Mouse (Mus musculus): ENCODE measurements around the gene Inpp5d.

Gene Inpp5d

DNA sequence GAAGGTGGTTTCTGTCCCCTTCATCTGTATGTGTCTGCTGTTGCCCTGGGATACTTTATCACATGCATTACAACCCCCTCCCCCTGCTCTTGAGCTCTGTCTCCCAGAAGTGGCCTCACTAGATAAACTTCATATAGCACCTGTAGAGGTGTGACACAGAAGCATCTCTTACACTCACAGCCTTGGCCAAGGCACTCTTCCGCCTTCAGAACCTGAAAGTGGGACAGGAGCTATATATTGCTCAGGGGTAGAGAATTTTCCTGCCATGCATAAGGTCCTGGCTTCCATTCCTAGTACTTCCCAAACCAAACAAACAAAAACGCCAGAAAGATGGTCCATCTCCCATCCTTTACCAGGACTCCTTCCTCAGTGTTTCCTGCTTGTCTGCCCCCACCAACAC, 84.1 kb downstream of the Inpp5d start:
- DNase-seq (ENCODE audit: extremely low spot score) = no peak

DNA sequence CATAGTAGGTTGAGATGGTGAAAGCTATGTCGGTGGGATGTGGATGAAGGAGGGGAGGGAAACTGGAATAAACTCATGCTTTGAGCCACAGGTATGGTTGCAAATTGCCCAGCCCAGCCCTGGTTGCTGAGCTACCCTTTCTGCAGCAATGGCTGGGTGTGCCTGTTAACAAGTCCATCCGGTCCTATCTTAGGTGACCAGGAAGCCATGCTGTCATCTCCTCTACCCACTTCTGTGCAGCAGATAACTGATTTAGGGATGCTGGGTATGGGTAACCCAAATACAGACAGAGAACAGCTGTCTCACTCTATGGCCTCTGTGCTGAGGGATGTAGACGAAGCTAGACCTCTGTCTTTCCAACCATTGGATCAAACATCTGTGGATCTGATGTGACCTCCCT, 86.2 kb downstream of the Inpp5d start:
- DNase-seq (ENCODE audit: extremely low spot score) = no peak

DNA sequence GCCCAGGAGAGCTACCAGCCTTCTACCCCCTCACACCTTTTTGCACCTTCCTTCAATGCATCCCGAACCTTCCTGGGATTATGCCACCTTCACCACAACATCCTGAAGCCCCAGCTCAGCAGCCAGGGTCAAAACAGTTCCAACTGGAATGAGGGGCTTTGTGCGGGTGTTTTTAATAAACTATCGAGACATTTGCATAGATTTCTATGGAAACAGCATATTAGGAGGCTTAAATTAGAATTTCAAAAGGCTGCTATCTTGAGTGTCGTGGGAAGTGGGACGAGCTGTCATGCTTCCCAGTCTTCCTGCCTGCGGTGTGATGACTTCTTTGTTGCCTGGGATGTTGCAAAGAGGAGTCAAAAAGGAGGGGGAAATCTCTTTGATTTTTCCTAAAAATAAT, 88.9 kb downstream of the Inpp5d start:
- DNase-seq (ENCODE audit: extremely low spot score) = no peak

DNA sequence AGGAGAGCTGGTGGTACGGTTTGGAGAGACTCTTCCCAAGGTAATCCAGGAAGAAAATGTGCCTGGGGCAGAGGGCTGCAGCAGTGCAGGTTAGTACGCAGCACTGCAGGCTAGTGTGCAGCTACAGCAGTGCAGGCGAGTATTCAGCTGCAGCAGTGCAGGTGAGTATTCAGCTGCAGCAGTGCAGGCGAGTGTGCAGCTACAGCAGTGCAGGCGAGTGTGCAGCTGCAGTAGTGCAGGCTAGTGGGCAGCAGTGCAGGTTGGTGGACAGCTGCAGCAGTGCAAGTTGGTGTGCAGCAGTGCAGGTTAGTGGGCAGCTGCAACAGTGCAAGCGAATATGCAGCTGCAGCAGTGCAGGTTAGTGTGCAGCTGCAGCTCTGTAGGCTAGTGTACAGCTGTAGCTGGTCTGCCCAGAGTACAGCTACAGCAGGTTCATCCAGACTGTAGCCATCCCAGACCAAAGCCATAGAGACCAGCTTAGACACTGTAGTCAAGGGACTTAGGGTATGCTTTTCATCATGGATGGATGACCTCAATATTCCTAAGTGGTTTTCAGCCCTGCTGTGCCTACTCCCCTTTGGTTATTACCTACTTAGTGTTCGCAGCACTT, 89.7 kb downstream of the Inpp5d start:
- no peak for DNase-seq (ENCODE audit: extremely low spot score)

DNA sequence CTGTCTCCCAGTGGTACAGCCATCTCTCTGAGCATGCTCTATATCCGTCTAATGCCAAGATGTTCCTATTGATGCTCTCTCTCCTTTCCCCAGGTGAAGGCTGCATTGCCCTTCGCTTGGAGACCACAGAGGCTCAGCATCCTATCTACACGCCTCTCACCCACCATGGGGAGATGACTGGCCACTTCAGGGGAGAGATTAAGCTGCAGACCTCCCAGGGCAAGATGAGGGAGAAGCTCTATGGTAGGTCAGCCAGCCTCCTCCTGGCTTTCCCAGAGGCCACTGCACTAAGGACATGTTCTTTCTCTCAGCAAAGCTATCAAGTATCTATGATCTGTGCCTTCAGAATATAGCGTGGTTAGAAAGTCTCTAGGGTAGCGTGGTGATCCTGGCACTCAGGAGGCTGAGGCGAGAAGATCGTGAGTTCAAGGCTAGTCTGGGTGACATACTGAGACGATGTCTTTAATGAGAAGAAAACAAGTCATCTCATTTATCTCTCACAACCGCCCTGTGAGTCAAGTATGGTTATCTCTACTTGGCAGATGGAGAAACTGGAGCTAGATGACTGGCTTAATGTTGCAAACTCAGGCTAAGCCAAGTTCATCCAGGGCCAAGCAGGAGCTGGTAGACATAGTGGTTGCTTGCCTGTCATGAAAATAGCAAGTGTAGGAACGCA, 92.0 kb downstream of the Inpp5d start:
- no peak for DNase-seq (ENCODE audit: extremely low spot score)

DNA sequence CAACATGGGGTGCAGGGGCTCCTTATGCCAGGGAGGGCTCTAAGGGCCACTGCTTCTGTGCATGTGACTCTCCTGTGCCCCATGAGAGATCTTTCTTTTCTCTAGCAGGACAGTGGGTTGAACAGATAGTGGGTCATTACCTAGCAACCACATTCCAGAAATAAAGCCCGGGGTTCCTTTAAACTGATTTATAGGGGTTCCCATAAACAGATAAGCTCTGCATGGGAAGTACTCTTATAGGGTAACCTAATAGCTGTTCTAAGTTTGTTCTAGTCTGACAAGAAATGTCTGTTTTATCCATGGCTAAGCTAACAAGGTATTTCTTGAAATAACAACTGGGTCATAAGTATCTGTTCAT, 92.5 kb downstream of the Inpp5d start:
- no peak for DNase-seq (ENCODE audit: extremely low spot score)

DNA sequence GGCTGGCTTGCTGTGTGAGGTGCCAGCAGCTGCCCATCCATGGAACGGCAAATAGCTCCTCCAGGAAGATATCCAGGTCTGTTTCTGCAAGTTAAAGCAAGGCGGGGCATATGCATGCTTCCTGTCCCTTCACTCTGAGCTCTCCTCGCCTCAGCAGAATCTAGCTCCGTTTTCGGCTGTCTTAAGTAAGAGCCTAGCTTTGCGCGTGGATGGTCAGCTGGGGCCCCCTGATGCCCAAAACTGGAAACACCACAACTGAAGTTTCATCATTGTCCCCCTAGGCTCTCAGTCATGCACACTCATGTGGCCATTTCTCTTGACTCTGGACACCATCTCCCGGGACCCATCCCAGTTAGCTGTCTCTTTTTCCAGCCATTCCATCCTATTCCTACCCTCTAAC, 101.3 kb downstream of the Inpp5d start:
- peak; percentile 43 for DNase-seq (ENCODE audit: extremely low spot score)

DNA sequence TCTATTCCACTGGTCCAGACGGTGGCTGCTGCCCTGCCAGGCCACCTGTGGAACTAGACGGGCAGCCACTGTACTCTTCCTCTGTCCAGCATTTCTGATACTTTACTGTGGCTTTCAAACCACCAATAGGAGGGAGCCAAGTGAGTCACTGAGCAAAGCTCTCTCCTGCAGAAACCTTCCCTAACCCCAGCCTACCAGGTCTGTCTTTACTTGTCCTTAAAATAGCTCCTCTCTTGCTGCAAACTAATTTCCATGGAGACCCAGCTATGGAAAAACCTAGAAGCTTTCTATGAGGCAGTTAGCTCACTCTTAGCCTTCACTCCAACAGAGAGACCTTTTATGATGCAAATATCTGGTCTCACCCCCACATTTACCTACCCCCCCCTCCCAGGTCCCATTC, 102.0 kb downstream of the Inpp5d start:
- DNase-seq (ENCODE audit: extremely low spot score) = no peak

DNA sequence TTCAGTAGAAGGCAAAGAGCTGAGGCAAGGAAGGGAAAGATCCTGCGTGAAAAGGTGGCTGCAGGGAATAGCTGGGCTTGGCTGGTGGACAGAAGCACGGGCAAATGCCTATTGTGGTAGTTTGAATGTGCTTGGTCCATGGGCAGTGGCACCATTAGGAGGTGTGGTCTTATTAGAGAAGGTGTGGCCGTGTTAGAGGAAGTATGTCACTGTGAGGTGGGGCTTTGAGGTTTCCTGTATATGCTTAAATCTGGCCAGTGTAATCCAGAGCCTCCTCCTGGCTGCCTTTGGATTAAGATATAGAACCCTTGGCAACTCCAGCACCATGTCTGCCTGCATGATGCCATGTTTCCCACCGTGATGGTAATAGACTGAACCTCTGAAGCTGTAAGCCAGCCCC, 103.2 kb downstream of the Inpp5d start:
- no peak for DNase-seq (ENCODE audit: extremely low spot score)

DNA sequence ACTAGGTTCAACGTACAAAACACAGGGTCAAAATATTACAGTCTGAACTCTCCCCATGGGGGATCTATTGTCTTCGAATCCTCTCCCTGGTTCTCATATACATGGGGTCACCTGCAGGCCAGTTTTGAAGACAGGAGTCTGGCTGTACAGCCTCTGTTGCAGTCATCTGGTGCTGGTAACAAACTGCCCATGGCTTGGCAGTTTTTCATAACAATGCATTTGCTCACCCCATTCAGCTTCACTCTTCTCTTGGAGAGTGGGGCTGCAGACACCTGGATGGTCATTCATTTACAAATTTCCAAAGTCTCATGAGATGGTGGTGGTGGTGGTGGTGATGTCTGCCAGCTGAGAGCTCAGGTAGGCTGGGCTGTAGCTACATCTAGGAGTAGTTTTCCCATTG, 109.0 kb downstream of the Inpp5d start:
- no peak for DNase-seq (ENCODE audit: extremely low spot score)

DNA sequence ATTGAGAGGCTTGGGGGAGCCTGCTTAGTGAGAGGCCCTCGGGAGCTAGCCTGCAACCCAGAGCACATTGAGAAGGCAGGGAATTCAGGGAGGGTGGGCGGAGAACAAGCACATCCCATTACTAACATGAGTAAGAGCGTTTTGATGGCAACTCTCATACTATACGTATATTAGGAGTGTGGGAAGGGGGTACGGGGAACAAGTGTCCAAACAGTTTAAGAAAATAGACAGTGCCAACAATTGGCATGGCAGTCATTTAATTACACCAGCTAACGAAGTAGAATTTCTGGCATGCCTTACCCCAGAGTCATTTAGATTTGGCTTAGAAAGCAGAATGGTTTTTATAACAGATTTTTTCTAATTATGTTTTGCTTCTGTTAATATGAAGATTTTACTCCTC, 109.7 kb downstream of the Inpp5d start:
- no peak for DNase-seq (ENCODE audit: extremely low spot score)

DNA sequence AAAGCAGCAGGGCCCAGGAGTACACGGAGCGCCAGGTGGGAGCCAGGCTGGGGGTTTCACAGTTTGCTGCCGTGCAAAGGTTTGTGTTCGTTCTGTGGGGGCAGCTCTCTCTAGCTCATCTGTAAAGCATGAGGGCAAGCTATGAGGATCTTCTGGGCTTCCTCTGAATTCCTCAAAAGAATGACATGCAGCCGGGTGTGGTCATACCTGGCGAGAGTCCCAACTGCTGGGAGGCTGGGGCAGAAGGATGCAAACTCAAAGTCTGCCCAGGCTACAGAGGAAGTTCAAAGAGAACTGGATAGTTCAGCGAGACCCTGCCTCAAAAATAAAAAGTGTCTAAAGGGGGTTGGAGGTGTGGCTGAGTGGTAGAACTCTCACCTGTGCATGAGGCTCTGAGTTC, 110.2 kb downstream of the Inpp5d start:
- no peak for DNase-seq (ENCODE audit: extremely low spot score)

DNA sequence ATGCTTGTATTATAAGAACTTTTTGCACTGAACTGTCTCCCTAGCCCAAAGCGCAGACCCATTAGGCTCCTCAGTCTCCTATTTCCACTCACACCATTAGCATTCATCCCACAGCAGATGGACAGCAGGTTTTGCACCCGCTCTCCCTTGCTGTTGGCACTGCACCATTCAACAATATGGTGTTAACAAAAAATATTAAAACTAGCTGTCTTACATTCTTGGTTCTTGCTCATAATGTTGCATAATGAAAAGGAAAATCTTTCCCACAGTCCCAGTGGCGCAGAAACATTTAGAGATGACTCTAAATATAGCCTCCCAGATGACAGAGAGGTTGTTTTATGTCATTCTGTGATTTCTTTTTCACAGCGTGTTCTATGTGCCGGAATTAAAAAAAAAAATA, 113.1 kb downstream of the Inpp5d start:
- no peak for DNase-seq (ENCODE audit: extremely low spot score)

DNA sequence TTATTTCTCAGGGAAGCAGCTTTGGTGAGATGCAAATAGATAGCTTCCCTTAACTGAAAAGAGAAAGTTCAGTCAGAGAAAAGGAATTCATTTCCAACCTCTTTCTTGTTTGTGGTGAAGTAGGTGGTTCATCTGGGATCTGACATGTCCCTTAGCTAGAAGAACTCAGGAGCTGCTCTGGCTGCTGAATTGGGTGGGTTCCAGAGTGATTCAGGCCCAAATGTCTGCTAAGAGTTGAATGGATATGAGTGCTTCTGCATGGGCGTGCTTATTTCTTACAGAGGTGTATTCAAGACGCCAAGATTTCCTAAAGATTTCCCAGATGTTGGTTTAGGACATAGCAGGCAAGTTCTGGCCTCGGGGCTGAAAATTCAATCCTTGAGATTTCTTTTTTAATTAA, 114.0 kb downstream of the Inpp5d start:
- no peak for DNase-seq (ENCODE audit: extremely low spot score)

DNA sequence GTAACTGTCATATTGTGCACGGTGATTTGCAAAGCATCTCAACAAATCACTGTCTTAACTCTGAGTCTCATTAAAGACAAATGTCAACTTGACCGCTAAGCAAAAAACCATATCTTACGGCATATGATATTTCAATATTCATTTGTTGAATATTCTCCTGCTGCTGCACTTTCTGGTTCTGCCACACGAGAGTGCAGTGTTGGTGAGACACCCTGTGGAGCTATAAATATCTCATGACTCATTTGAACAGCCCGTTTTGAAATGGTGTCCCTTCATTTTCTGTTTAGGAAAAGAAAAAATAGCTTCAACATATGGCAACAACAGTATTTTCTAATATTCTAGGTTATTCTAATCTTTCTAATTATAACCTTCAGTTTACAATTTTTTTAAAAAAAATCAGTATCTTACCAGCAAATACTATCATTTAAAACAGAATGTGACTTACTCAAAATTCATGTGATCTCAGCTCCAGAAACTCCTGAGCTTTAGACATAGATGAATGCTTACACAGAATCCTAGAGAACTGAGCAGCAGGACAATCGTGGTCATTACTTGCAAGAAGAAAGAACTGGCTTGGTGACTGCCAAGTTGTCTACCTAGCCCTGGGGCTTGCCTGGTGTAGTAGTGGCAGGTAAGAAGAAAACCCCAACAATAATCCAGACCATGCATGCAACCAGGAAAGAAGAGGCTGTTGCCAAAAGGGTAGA, 120.6 kb downstream of the Inpp5d start:
- no peak for DNase-seq (ENCODE audit: extremely low spot score)

DNA sequence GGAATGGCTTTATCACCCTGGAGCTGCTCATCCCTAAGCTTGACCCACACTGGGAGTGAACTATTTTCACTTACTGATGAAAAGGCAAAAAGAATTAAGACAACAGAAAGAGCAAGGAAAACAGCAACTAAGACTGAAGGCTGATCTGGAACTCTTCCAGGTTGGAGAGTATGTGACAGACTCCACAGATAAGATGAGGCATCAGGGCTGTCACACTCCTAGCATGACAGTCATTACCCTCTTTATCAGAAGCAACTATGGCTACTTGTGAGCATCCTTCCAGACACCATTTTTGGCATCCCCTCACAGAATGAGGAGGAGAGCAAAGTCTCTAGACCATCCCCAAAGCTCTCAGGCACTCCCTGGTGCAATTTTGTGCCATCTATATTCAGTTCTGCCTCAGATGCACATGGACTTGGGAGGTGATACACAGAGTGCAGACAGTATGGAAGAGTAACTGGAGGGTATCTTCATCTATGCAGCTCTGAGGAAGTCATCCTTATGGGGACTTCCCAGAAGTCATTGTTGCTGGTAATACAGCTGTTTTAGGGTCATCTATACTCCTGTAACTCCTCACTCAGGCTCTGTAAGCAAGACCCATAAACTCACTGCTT, 129.4 kb downstream of the Inpp5d start:
- DNase-seq (ENCODE audit: extremely low spot score) = no peak

DNA sequence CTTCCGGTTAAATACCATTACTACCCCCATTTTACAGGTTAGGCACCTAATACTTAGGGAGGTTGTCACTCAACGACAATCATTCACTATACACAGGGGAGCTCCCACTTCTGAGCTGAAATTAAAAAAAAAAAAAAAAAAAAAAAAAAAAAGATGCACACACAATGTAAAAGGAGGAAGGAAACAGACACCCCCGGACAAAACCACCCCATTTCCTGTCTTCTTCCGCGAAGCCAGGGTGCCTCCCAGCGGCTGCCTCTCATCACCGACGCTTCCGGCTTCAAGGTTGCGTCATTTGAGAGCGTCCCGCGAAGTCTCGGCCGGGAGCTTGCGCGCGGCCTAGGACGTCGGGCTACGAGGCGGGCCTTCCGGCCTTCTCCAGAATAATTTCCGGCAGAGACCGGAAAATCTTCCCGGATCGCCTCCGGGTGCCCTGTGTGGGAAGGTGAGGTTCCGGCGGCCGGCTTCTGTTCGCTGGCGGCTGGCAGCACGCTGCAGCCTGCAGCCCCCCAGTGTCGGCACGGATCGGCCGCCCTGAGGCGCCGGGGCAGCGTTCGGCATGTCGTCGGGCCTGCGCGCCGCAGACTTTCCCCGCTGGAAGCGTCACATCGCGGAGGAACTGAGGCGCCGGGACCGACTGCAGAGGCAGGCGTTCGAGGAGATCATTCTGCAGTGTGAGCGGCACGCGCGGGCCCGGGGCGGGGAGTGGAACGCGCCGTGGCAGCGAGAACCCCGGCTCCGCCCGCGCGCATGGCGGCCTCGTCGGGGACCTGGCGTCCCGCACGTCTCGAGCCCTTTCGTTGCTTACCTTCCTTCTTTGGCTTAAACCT, 135.7 kb downstream of the Inpp5d start, which contains the start of gene Atg16l1:
Atg16l1 (plus strand) TSS at position 230 of the 830 bp plus-strand sequence.
- DNase-seq (ENCODE audit: extremely low spot score) = peak; percentile 89

DNA sequence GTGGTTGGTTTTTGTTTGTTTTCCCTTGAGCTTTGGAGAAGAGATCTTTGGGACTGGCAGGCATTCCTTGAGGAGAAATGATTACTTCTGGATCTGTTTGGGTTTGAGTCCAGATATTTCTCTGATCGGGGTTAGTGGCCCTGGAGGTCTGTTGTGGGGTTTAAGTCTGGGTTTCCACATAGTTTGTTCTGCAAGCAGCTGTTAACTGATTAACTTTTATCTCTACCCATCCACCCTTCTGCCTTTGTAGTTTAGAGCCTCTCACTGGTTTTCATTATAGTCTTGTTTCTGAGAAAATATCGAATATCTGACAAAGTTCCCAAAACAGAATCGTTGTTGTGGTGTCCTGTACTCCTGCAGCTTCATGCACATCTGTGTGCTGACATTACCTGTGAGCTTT, 143.7 kb downstream of the Inpp5d start:
- DNase-seq (ENCODE audit: extremely low spot score) = no peak

DNA sequence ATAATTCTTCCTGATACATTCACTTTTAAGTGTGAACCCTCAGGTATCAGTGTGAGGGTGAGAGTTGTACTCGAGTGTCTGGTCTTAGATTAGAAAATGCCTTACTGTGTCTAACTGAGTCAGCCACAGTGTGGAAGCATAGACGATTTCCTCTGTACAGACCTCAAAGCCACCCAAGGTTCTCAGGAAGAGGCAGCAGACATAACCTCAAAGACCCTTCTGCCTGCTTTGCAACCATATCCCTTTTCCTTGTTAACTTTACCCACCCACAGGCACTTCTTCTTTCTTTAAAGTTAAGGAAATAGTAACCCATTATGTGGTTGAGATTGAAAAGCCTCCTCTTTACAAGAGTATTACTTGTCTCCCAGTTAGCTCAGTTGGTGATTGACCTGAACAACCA, 145.6 kb downstream of the Inpp5d start:
- no peak for DNase-seq (ENCODE audit: extremely low spot score)

DNA sequence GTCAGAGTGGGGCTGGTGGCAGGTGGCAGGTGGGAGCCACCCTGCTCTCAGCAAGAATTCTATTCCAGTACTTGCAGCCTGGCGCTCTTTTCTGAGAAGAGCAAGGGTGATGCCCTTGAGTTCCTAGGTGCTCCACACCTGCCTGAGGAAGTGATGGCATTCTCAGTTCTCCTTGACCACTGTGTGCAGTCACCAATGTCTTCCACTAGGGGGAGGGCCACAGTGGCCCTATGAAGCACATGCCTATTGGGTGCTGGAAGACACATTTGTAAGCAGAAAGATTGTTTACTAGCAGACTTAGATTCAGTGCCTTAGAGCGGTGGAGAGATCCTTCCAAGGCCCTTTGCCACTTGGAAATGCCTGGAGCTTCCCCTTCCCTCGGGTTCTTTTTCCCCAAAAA, 146.1 kb downstream of the Inpp5d start:
- no peak for DNase-seq (ENCODE audit: extremely low spot score)

DNA sequence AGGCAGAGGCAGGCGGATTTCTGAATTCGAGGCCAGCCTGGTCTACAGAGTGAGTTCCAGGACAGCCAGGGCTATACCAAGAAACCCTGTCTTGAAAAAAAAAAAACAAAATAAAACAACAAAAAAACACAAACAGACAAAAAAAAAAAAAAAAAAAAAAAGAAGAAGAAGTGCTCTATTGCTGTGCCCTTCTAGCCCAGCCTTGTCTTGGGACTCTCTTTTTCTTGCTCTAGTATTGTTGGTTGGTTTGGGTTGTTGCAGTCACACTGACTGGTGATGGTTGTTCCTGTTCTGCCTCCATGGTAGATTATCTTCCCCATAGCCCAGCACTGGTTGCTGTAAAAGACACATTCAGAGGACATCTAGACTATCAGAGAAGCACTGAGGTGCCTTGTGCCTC, 149.2 kb downstream of the Inpp5d start:
- no peak for DNase-seq (ENCODE audit: extremely low spot score)
